In the genomic region with DNA sequence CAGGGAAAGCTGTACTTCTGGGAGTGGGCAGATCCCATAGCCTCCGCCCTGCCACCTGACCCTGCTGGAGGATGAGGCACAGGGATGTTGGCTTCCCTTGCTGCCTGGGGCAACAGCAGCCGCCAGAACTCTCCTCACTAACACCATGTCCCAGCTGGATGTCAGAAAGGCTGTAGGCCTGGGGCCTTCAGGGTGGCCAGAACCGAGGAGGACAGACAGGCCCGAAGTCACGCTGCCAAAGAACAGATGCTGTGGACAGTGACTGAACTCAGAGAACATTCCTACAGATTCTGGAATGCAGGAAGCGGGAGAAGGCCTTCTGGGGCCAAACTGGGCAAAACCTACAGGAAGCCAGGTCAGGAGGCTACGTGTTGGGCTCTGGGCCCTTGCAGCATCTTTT, we compare ENCODE assay signal across 17 mouse cellular contexts. TPM values are rescaled to one million over a fixed set of nuclear protein-coding genes. Genes with fewer than 3 reads are reported as not detected.
DNase-seq lines count a peak whose midpoint lies in the region; ATAC-seq and TF ChIP-seq lines count a peak whose summit lies in the region.
"Had no signal": no experiment of that assay in that cellular context is flagged by ENCODE, and none has a peak within 500 bp of the region (broad histone marks: within the 10 kb centered on the region; RNA-seq: fewer than 3 reads in every experiment).

No protein-coding gene starts in this region.

- TF ChIP-seq POLR2A in liver, adult 2 months (IDR thresholded peaks at IDR 0.05; ENCODE audit: extremely low read depth, insufficient read depth, low read length): no peak

- H3K9me3 ChIP-seq in liver, embryonic 11.5 days (ENCODE audit: control insufficient read depth, low read length): no peaks in the 10 kb centered on the region
- H3K9me3 ChIP-seq in stomach, postnatal 0 days (ENCODE audit: control insufficient read depth, low read length): no peaks in the 10 kb centered on the region
- H3K9me3 ChIP-seq: embryonic facial prominence, embryonic 13.5 days; forebrain, embryonic 13.5 days; hindbrain, embryonic 12.5 days; limb, embryonic 15.5 days; neural tube, embryonic 15.5 days had no signal

- DNase-seq in heart, adult 18-20 months: peak; percentile 15 to 50
- DNase-seq in heart, adult 8-10 months (ENCODE audit: low spot score): no peak
- DNase-seq in liver, adult 2 months (ENCODE audit: extremely low read depth, low read depth, low spot score): peak; percentile 47
- no peak for DNase-seq in liver, embryonic 11.5 days (ENCODE audit: low spot score)
- peak; percentile 57 for DNase-seq in kidney, postnatal 10 days
- DNase-seq in stomach, postnatal 0 days (ENCODE audit: low spot score): no peak
- DNase-seq in urinary bladder, adult 2 months (ENCODE audit: low spot score): no peak
- DNase-seq: adrenal gland, adult 2 months; cerebellum, postnatal 14 days; right cerebral cortex, adult 18-20 months had no signal

- peaks cover 12% of the 10 kb centered on the region for H3K4me1 ChIP-seq in liver, adult 2 months (ENCODE audit: control insufficient read depth, insufficient read depth, low read length)
- H3K4me1 ChIP-seq in liver, embryonic 11.5 days (replicated peaks; ENCODE audit: control insufficient read depth, insufficient read depth, low read length): peaks cover 8% of the 10 kb centered on the region
- peaks cover 3% of the 10 kb centered on the region; the same call in 1 of the 2 replicates for H3K4me1 ChIP-seq in stomach, postnatal 0 days (replicated peaks; ENCODE audit: control insufficient read depth, insufficient read depth)
- H3K4me1 ChIP-seq: embryonic facial prominence, embryonic 13.5 days had no signal

- H3K79me2 ChIP-seq in liver, adult 2 months (ENCODE audit: control insufficient read depth, insufficient read depth, low read length): peaks cover 27% of the 10 kb centered on the region

- TF ChIP-seq CTCF in liver, adult 2 months (IDR thresholded peaks at IDR 0.05; ENCODE audit: low read depth, low read length): no peak
- no peak for TF ChIP-seq CTCF in stomach, postnatal 0 days (IDR thresholded peaks at IDR 0.05; ENCODE audit: low read depth)

- TF ChIP-seq EP300 in stomach, postnatal 0 days (optimal IDR thresholded peaks at IDR 0.05): no peak

- peak overlapping the region; percentile 28; the same call in 1 of the 2 replicates for H3K27ac ChIP-seq in liver, adult 2 months (replicated peaks; ENCODE audit: insufficient read depth, low read depth, low read length)
- no peak overlapping the region for H3K27ac ChIP-seq in liver, embryonic 11.5 days (ENCODE audit: low read depth, low read length)
- 0 out of 2 replicates have a peak overlapping the region, but pooled peaks have one; percentile 4 for H3K27ac ChIP-seq in stomach, postnatal 0 days (replicated peaks)
- H3K27ac ChIP-seq: embryonic facial prominence, embryonic 13.5 days; forebrain, embryonic 13.5 days; hindbrain, embryonic 12.5 days; left cerebral cortex, adult 2 months; limb, embryonic 15.5 days; neural tube, embryonic 15.5 days had no signal

- no peak overlapping the region for H3K4me3 ChIP-seq in liver, adult 2 months (ENCODE audit: insufficient read depth, low read depth, low read length)
- H3K4me3 ChIP-seq in liver, embryonic 11.5 days (ENCODE audit: low read depth, low read length): no peak overlapping the region
- H3K4me3 ChIP-seq in stomach, postnatal 0 days (ENCODE audit: low read depth, low read length): no peak overlapping the region
- H3K4me3 ChIP-seq: embryonic facial prominence, embryonic 13.5 days; forebrain, embryonic 13.5 days; hindbrain, embryonic 12.5 days; left cerebral cortex, adult 2 months; limb, embryonic 15.5 days; neural tube, embryonic 15.5 days had no signal

- no peak overlapping the region for H3K9ac ChIP-seq in liver, adult 2 months (ENCODE audit: low read depth, low read length)
- no peak overlapping the region for H3K9ac ChIP-seq in liver, embryonic 11.5 days (ENCODE audit: low read depth, low read length)
- no peak overlapping the region for H3K9ac ChIP-seq in stomach, postnatal 0 days (ENCODE audit: low read length)
- H3K9ac ChIP-seq: embryonic facial prominence, embryonic 13.5 days; forebrain, embryonic 13.5 days; hindbrain, embryonic 12.5 days; limb, embryonic 15.5 days; neural tube, embryonic 15.5 days had no signal

- 70% methylated on average over 7 of the region's 7 CpGs for WGBS in liver, adult 2 months
- WGBS in liver, embryonic 11.5 days: 70% methylated on average over 7 of the region's 7 CpGs
- WGBS in stomach, postnatal 0 days: 56% methylated on average over 7 of the region's 7 CpGs

- ATAC-seq in liver, embryonic 11.5 days (replicated peaks; ENCODE audit: low FRiP score): no peak
- no peak for ATAC-seq in stomach, postnatal 0 days (ENCODE audit: low FRiP score, low TSS enrichment)
- ATAC-seq in CD4-positive, CD25-positive, alpha-beta regulatory T cell, adult 4 months: no peak
- ATAC-seq: forebrain, embryonic 13.5 days had no signal

- H3K36me3 ChIP-seq in liver, adult 2 months (ENCODE audit: control insufficient read depth, insufficient read depth, low read length): no peaks in the 10 kb centered on the region
- H3K36me3 ChIP-seq in liver, embryonic 11.5 days (ENCODE audit: control insufficient read depth, insufficient read depth, low read length): no peaks in the 10 kb centered on the region
- H3K36me3 ChIP-seq in stomach, postnatal 0 days (ENCODE audit: control insufficient read depth, insufficient read depth, low read length): no peaks in the 10 kb centered on the region
- H3K36me3 ChIP-seq: embryonic facial prominence, embryonic 13.5 days; hindbrain, embryonic 12.5 days; limb, embryonic 15.5 days; neural tube, embryonic 15.5 days had no signal

- H3K4me2 ChIP-seq in liver, embryonic 11.5 days: no peak overlapping the region
- no peak overlapping the region for H3K4me2 ChIP-seq in stomach, postnatal 0 days (replicated peaks; ENCODE audit: low read depth)
- H3K4me2 ChIP-seq: embryonic facial prominence, embryonic 13.5 days; forebrain, embryonic 13.5 days; hindbrain, embryonic 12.5 days; limb, embryonic 15.5 days; neural tube, embryonic 15.5 days had no signal

- H3K27me3 ChIP-seq in liver, adult 2 months (ENCODE audit: control insufficient read depth, insufficient read depth, low read length): no peaks in the 10 kb centered on the region
- H3K27me3 ChIP-seq in liver, embryonic 11.5 days (replicated peaks; ENCODE audit: control insufficient read depth, insufficient read depth, low read length): no peaks in the 10 kb centered on the region
- H3K27me3 ChIP-seq in stomach, postnatal 0 days (ENCODE audit: control insufficient read depth, insufficient read depth, low read length): no peaks in the 10 kb centered on the region
- H3K27me3 ChIP-seq: embryonic facial prominence, embryonic 13.5 days; forebrain, embryonic 13.5 days; limb, embryonic 15.5 days; neural tube, embryonic 15.5 days had no signal

RNA-seq across cellular contexts. Expression of a gene that starts 11.2 kb away (rescaled TPM):
- total RNA-seq in heart, adult 18-20 months (2021): 10 to 100 TPM; 14.7 to 16.0 TPM
- total RNA-seq in heart, adult 8-10 months (2022): 10 to 100 TPM; 16.9 to 21.5 (median 18.3) TPM
- total RNA-seq in liver, adult 2 months (2014; rRNA removed): 4.7 and 5.3 TPM in 2 replicates
- 29.2 and 33.2 TPM in 2 replicates for polyA plus RNA-seq in liver, adult 2 months (2012; rRNA removed)
- polyA plus RNA-seq in liver, embryonic 11.5 days (2014; fragmentation: Nextera tagmentation; extraction: Ambion mirVana): 4.1 and 4.4 TPM in 2 replicates
- 9.7 and 14.5 TPM in 2 replicates for polyA plus RNA-seq in stomach, postnatal 0 days (2015; fragmentation: Nextera tagmentation; extraction: Ambion mirVana)
- not detected for polyA plus RNA-seq in CD4-positive, CD25-positive, alpha-beta regulatory T cell, adult 4 months (2017; shearing (Covaris generic))
- 20.5 and 26.8 TPM in 2 replicates for polyA plus RNA-seq in urinary bladder, adult 2 months (2012; rRNA removed)

Comparison
In these comparisons a context has a peak if more than half of its experiments do, and no peak if none do; other contexts are left out.
1. DNase-seq: peak in heart, adult 18-20 months (2 of 2), liver, adult 2 months (single experiment) and kidney, postnatal 10 days (single experiment); none in heart, adult 8-10 months (single experiment), liver, embryonic 11.5 days (single experiment), stomach, postnatal 0 days (single experiment) and urinary bladder, adult 2 months (single experiment).